Mouse (Mus musculus): ENCODE measurements around the gene Mfsd6l.

The Mfsd6l gene

DNA sequence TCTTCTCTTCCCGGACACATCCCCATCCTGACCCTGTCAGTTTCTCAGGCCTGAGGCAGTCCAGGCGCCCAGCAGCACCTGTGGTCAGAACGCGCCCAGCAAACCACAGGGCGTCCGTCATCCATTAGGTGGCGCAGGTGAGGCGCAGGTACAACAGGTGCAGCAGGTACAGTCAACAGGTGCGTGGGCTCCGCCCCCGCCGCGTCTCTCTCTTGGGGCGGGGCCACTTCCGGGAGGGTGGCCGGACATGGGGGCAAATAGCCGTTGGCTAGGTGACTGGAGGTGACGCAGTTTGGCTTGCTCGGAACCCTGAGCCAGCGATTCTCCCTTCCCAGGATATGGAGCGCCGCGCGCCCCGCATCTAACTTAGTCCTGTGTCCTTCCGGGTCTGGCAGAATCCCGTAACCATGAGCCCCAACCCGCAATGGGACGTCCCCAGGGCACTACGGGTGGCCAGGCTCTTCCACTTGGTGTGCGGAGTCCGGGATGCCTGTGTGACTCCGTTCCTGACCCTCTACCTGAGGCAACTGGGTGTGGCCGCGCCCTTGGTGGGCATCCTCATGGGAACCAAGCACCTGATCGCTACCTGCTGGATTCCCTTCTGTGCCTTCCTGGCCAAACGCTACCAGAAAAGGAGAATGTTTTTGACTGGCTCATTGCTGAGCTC is at the start of gene Mfsd6l:
Gene Mfsd6l, plus strand, starts transcription at position 269 of the 667 bp plus-strand sequence.
- DNase-seq (ENCODE audit: low read depth) = no peak

- DNase-seq (ENCODE audit: low read depth) = no peak
These were observed 48.7 kb upstream of the Mfsd6l start for GRCm38 (mm10) chr11:68507246-68507645.

DNA sequence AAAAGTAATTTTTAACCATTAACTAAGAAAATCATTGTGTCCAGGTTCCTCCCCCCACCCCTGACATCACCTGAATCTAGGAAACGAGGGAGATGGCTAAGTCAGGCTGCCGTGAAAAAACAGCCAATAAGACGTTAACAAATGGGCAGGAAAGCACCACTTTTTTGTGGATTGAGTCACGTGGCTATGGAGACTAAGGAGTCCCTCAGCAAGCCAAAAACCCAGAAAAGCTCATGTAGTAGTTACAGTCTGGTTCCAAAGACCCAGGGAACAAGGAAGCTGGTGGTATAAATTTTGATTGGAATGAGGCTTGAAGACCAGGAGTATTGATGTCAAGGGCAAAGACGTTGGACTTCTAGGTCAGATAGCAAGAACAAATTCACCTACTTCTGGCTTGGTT is 47.4 kb upstream of the Mfsd6l start:
- no peak for DNase-seq (ENCODE audit: low read depth)

DNA sequence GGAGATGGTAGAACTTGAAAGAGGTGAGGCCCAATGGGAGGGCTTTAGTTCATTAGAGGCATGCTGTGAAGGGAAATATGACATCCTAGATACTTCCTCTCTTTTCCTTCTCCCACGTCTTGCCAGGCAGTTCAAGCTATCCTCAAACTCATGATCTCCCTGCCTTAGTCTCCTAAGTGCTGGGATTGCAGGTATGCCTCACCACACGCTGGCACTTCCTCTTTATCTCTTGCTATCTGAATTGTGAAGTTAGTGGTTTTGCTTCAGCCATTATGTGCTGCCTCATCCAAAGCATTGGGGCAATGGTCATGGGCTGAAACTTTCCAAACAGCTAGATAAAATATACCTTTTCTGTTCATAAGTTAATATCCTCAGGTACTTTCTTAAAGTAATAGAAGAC is 46.8 kb upstream of the Mfsd6l start:
- DNase-seq (ENCODE audit: low read depth) = no peak

- peak; percentile 28 for DNase-seq (ENCODE audit: low read depth)
These were observed 42.0 kb upstream of the Mfsd6l start for GRCm38 (mm10) chr11:68513969-68514368.

GRCm38 (mm10) chr11:68519362-68519761 is 36.6 kb upstream of the Mfsd6l start:
- no peak for DNase-seq (ENCODE audit: low read depth)

DNA sequence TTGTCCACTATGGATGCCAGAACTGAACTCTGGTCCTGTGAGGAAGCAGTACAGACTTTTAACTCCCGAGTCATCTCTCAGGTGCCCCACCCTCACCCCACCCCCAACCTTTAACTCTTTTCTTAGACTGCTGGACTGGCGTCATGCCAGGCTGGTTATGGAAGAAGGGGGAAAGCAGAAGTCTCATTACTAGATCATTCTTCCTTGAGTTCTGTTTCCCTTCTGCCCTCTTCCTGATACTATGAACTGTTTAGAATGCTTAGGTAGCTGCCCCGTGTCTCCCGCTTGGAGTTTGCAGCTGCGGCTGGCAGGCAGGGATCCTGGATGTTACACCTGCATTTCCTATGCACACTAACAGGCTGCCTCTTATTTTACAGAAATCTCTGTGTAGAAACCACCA is 36.2 kb upstream of the Mfsd6l start:
- peak; percentile 53 for DNase-seq (ENCODE audit: low read depth)

- DNase-seq (ENCODE audit: low read depth) = no peak
These were observed 35.5 kb upstream of the Mfsd6l start for GRCm38 (mm10) chr11:68520439-68520838.

DNA sequence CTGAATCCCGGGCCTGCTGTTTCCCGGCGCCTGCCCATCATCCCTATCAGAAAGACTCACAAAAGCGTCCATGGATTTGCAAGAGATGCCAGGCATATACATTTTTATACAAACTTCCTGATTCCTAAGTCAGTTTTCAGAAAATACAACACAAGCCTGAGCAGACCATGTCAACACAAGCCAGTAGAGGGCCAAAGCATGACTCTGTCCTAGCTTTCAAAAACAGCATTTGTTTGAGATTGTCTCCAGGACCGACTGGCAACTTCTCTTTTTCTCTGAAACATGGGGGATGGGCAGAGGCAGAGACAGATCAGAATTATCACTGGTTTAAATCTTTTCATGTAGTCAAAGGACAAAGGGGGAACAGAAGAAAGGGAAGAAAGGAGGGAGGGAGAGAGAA is 34.6 kb upstream of the Mfsd6l start:
- peak; percentile 52 for DNase-seq (ENCODE audit: low read depth)

- no peak for DNase-seq (ENCODE audit: low read depth)
These were observed 29.5 kb upstream of the Mfsd6l start for GRCm38 (mm10) chr11:68526441-68526840.

- DNase-seq (ENCODE audit: low read depth) = peak; percentile 38
These were observed 24.8 kb upstream of the Mfsd6l start for GRCm38 (mm10) chr11:68531066-68531806.

DNA sequence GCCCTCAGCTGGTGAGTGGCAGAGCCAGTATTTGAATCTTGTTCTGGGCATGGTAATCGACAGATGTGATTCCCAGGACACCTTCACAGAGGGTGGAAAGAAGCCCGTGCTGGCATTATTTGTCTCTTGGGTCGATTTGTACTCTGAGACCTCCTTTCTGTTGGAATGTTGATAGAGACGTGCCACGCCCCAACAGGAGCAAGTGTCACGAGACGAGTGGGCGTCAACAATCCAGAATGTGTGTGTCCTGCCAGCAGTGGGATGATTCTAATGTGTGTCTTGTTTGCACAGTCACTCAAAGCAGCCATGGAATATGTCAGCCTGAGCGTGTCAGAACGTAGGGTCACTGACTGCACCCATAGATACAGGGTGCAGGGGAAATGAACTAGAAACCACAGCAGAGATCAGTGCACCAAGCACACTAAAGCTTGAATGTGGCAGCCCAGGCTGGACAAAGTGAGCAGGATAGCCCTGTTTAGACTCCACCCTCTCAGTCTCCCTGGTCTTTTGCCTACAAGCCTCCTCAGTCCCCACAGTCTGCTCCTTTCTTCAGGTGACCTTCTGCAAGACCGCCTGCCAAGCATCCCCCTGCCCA is 23.9 kb upstream of the Mfsd6l start:
- no peak for DNase-seq (ENCODE audit: low read depth)

- DNase-seq (ENCODE audit: low read depth) = peak; percentile 20
These were observed 23.2 kb upstream of the Mfsd6l start for GRCm38 (mm10) chr11:68532773-68533172.

DNA sequence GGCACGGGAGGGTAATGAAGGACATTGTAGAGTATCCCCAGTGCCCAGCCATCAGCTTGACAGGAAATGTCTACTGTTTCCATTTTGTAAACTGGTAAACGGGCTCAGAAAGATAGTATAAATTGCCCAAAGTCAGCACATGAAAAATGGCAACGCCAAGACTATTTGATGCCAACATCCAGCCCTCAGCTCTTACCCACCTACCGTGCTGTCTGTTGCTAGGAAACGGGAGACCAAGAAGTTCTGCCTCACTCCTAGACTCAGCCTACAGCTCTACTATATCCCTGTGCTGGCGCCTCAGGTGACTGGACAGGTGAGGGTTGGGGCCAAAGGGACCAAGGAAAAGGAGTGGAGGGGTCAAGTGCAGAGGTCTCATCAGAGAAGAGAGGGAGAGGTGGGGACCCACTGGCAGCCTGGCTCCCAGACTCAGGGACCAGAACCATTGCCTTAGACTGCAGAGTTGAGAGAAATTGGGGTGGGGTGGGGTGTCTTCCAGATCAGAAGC is 22.0 kb upstream of the Mfsd6l start:
- no peak for DNase-seq (ENCODE audit: low read depth)

- no peak for DNase-seq (ENCODE audit: low read depth)
These were observed 20.0 kb upstream of the Mfsd6l start for GRCm38 (mm10) chr11:68536026-68536425.

- peak; percentile 46 for DNase-seq (ENCODE audit: low read depth)
These were observed 19.5 kb upstream of the Mfsd6l start for GRCm38 (mm10) chr11:68536465-68536864.

- no peak for DNase-seq (ENCODE audit: low read depth)
These were observed 16.4 kb upstream of the Mfsd6l start for GRCm38 (mm10) chr11:68539621-68540020.

DNA sequence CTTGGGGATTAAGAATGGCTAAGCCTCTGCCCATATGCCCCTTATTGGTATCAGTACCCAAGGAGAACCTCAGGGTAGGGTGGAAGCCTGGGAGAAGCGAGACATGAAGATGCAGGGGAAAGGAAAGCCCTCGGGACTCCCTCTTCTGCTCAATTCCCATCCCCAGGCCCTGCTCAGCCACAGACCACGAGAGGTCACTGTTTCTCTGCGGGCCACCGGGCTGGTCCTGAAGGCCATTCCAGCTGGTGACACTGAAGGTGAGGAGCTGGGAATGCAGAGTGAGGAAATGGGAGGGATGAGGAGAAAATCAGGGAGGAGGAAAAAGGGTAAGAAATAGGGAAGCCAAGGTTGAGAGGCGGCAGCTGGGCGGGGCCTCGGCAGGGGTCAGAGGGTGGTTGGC is 11.4 kb upstream of the Mfsd6l start:
- DNase-seq (ENCODE audit: low read depth) = no peak

DNA sequence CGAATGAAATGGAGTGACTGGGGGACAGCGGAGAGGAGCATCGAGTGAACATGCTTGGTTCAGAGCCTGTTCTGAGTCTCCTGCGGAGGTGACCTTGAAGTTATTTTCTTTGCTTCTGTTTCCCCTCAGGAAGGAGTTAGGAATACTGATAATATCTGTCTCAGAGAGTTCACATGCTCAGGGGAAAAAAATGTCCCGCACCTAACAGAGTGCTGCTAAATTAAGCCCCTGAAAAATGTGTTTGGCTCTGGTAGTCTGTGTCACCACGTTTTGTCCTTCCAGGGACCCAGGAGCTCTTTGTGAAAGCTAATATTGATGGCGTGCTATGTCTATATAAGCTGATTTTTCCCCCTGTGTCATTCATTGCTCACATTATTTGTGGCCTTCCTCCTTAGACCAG is 10.8 kb upstream of the Mfsd6l start:
- no peak for DNase-seq (ENCODE audit: low read depth)

- DNase-seq (ENCODE audit: low read depth) = no peak
These were observed 10.2 kb upstream of the Mfsd6l start for GRCm38 (mm10) chr11:68545682-68546222.

DNA sequence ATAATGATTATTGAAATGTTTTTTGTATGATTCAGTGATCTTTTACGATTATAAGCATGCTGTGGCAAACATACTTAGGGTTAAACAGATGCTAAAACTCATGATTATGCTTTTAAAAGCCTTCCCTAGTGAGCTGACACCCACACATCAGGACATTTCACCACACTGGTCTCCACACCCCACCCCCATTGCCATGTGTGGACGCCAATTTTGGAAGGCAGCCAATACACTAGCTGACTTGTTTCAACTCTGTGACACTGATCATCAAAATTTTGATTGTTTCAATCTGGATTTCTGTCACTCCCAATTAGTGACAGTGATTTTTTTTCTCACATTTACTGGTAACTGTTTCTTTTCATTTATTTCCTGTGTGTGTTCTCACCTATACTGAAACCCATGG is 8.5 kb upstream of the Mfsd6l start:
- no peak for DNase-seq (ENCODE audit: low read depth)

DNA sequence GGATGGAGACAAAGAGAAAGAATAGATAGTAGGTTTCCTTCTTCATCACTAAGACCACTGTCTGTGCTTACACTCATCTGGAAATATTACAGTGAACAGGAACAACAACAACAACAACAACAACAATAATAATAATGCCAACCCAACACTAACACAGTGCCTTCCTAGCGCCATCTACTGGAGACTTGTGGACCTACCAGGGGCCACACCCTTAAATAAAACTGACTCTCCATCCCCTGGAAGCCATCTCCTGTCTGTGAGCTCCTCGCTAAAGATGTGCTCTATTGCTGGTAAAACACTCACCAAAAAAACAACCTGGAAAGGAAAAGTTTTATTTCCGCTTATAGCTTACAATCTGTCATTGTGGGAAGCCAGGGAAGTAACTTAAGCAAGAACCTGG is 6.4 kb upstream of the Mfsd6l start:
- DNase-seq (ENCODE audit: low read depth) = peak; percentile 16

DNA sequence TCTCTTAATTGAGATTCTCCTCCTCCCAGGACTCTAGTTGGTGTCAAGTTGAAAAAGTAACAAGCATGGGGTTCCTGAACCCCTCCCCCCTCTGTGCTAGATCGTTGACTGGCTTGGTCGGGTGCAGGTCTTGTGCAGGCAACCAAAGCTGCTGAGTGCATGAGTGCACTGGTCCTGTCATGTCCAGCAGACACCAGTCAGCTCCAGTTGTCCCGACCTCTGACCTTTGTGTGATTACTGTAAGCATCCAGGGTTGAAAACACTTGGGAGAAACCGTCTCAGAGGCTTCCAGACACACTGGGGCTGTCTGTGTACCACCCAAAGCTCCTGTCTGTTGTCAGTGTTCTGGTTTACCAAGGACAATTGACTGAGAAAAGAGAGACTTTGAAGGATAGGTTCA is 5.6 kb upstream of the Mfsd6l start:
- no peak for DNase-seq (ENCODE audit: low read depth)
